Mouse (Mus musculus) G1E (cell line): ENCODE results near the gene Mrps31. TPM values are rescaled to one million over a fixed set of nuclear protein-coding genes. Genes with fewer than 3 reads are reported as not detected.

ENCODE experiments used
- ATAC-seq: 2 replicates; pipeline ENCODE4 v1.8.0; 2016; ENCODE audit warnings: mild to moderate bottlenecking; ENCODE audit not compliant: insufficient number of reproducible peaks, poor library complexity, low FRiP score, severe bottlenecking; ENCODE audit errors: extremely low read depth
- DNase-seq: peaks from one replicate; pipeline ENCODE4 v3.0.0; 2012; ENCODE audit warnings: low spot score
- H3K27me3 ChIP-seq: 2 replicates; pipeline ENCODE4 v1.6.1; 2012; ENCODE audit warnings: mild to moderate bottlenecking, low read length, inconsistent platforms; ENCODE audit not compliant: insufficient read depth
- H3K36me3 ChIP-seq: replicated peaks from 2 replicates; pipeline ENCODE3; 2012; ENCODE audit warnings: mild to moderate bottlenecking, inconsistent platforms
- H3K4me1 ChIP-seq: 2 replicates; pipeline ENCODE4 v1.6.1; 2012; ENCODE audit warnings: low read depth, low read length, inconsistent platforms, mixed read lengths; ENCODE audit not compliant: insufficient read depth
- H3K4me3 ChIP-seq: 2 replicates; pipeline ENCODE4 v1.5.1; 2012; ENCODE audit warnings: low read depth, mild to moderate bottlenecking, inconsistent platforms, low read length, moderate library complexity, mixed read lengths
- H3K9me3 ChIP-seq: replicated peaks from 2 replicates; pipeline ENCODE4 v1.6.1; 2012; ENCODE audit warnings: inconsistent platforms
- CTCF ChIP-seq: IDR thresholded peaks from 2 replicates; pipeline ENCODE4 v1.5.1; 2012; ENCODE audit warnings: low read depth, low read length, inconsistent platforms, mixed read lengths
- GATA1 ChIP-seq: IDR thresholded peaks from 2 replicates; pipeline ENCODE4 v1.6.1; 2012; ENCODE audit warnings: borderline replicate concordance, low read length, inconsistent platforms, mixed read lengths
- GATA2 ChIP-seq: IDR thresholded peaks from 2 replicates; pipeline ENCODE4 v1.6.1; 2012; ENCODE audit warnings: low read depth, low read length, inconsistent platforms, borderline replicate concordance
- POLR2AphosphoS5 ChIP-seq: IDR thresholded peaks from 2 replicates; pipeline ENCODE4 v1.6.1; 2012; ENCODE audit warnings: low read depth, low read length, inconsistent platforms; ENCODE audit not compliant: insufficient replicate concordance
- TAL1 ChIP-seq: conservative IDR thresholded peaks from 2 replicates; pipeline ENCODE4 v1.6.1; 2012; ENCODE audit warnings: low read depth, low read length, inconsistent platforms, mixed read lengths
- polyA plus RNA-seq: library from polyadenylated mRNA; stranded (reverse); fragments of >175 nt; gene quantifications from 2 replicates; pipeline ENCODE4 v1.2.3, GENCODE M21; 2012
- total RNA-seq, 2 experiments: library from RNA; stranded (forward) in 1 of 2; stranded (reverse) in 1 of 2; fragments of 200-1000 nt in 1 of 2; fragments of >200 nt in 1 of 2; fragmentation: Nextera tagmentation in 1 of 2; gene quantifications; 2 replicates each; pipeline ENCODE4 v1.2.3; 2014 to 2017

The Mrps31 gene
- total and polyA plus RNA-seq, 3 experiments = 2.5 to 31.1 (median 13.2) TPM

DNA sequence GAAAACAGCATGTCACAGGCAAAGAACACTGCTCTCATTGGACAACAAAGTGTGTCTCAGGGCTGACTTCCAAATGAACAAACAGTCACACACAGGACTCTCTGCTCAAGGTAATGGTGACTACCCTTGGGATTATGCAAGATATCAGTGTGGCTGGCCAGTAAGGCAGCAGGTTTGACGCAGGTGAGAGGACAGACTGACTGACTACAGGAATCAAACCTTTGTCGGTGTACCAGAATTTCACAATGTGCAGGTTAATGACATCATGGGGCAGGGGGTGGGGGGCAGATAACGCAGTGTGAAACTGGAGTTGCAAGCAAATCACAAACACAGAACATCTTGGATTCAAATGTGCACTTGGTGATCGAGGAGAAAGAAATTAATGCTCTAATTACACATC lies 10.6 kb upstream of the Mrps31 start:
- peaks cover 14% of the 10 kb centered on the region for H3K36me3 ChIP-seq
- peaks cover 55% of the 10 kb centered on the region for H3K4me1 ChIP-seq
- TF ChIP-seq TAL1 = no peak
- TF ChIP-seq CTCF = no peak
- TF ChIP-seq GATA1 = no peak
- TF ChIP-seq GATA2 = no peak
- no peak for TF ChIP-seq POLR2AphosphoS5
- no peaks in the 10 kb centered on the region for H3K9me3 ChIP-seq
- H3K4me3 ChIP-seq = no peak overlapping the region
- ATAC-seq (no peak), DNase-seq (no peak)
- H3K27me3 ChIP-seq = no peaks in the 10 kb centered on the region

DNA sequence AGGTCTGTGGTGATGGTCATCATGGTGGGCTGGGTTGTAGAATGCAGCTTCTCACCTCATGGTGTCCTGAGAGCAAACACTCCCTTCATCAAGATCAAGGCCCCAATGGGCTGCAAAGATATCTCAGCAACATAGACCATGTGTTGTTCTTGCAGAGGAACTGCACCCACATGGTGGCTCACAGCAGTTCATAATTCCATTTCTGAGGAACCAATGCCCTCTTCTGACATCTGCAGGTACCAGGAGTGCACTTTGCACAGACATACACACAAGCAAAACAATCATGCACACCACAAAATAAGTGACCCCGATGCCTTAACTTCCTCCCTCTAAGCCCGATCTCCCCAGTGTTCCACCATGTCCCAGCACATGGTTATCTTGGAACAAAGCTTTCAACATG lies 7.9 kb upstream of the Mrps31 start:
- DNase-seq = no peak
- TF ChIP-seq POLR2AphosphoS5 (no peak), TAL1 (no peak), GATA2 (no peak), GATA1 (no peak), CTCF (no peak)
- no peaks in the 10 kb centered on the region for H3K9me3 ChIP-seq

DNA sequence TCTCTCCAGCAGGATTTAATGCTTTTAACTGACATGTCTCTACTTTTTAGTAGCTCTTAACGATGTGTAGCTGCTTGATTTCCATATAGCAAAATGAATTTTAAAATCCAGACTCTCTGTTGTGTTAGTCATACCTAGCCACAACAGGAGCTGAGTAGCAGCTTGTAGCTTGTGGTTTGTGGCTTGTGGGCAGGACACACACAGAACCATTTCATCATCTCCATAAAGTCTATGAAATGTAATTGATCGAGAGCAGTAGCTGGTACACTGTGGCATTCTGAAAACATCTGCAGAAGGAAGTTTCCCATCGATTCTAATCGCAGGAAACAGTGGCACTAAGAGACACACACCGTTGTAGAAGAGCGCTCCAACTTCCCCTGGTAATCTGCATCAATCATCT lies 5.4 kb upstream of the Mrps31 start:
- peak; percentile 20; the same call in 1 of the 2 replicates for TF ChIP-seq TAL1
- TF ChIP-seq POLR2AphosphoS5 = no peak
- Histone ChIP-seq H3K9me3 (no peaks in the 10 kb centered on the region), H3K4me3 (no peak overlapping the region), H3K27me3 (no peaks in the 10 kb centered on the region), H3K36me3 (peaks cover 8% of the 10 kb centered on the region), H3K4me1 (peaks cover 28% of the 10 kb centered on the region)
- DNase-seq (no peak), ATAC-seq (peak; percentile 28; the same call in 1 of the 2 replicates)

More for the DNA sequence above, 7.9 kb upstream of the Mrps31 start:
- Histone ChIP-seq H3K27me3 (no peaks in the 10 kb centered on the region), H3K4me1 (peaks cover 41% of the 10 kb centered on the region), H3K4me3 (no peak overlapping the region), H3K36me3 (peaks cover 10% of the 10 kb centered on the region)
- no peak for ATAC-seq

DNA sequence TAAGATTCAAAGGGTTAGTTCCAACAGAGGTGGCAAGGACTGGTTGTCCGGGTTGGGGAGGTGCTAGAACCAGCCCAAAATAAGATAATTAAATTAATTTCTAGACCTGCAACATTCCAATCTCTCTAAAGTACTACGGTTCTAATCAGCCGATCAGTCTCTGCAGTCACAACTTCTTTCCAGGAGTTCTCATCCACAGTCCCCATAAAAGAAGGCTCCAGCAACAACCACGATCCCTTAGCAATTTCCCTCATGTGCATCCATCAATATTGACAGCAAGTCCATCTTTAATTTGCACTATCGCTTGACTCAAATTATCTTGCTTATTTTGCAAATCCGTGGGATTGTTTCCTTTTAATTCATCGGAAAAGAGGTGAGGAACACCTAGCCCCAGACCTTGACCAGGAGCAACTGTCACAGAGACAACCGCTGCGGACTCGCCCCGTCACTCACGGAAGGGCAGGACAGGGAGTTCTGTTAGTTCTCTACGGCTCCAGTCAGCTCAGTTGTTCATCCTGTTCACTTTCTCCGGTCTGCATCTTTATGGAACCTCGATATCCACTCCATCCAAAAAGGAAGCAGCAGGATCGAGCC lies 376 bp upstream of the Mrps31 start:
- Histone ChIP-seq H3K27me3 (no peaks in the 10 kb centered on the region), H3K36me3 (peaks cover 13% of the 10 kb centered on the region), H3K4me1 (peaks cover 36% of the 10 kb centered on the region), H3K4me3 (peak overlapping the region; percentile 87), H3K9me3 (no peaks in the 10 kb centered on the region)
- ATAC-seq (0 out of 2 replicates have a peak, but pooled peaks have one; percentile 9), DNase-seq (no peak)
- no peak for TF ChIP-seq GATA2
- TF ChIP-seq POLR2AphosphoS5 = no peak
- TF ChIP-seq TAL1 = no peak
- no peak for TF ChIP-seq GATA1

DNA sequence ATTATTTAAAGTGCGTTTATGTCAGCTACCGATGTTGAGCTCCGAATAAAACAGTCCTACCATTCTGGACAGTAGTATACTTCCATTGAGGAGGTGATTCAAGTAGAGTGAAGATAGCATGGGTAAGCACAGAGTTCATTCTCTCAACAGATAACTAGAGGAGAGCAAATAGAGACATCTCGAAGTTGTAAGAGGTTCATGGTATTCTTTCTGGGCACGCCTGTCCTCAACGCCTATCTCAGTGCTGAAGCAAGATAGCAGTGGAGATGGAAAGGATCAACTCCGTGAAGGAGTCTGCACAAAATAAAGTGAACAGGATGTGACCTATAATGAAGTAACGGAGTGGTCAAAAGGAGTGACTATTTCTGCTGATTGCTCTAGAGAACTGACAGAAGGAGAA lies 810 bp downstream of the Mrps31 start:
- H3K9me3 ChIP-seq = no peaks in the 10 kb centered on the region
- no peaks in the 10 kb centered on the region for H3K27me3 ChIP-seq
- peaks cover 36% of the 10 kb centered on the region for H3K4me1 ChIP-seq
- H3K36me3 ChIP-seq = peaks cover 25% of the 10 kb centered on the region
- peak overlapping the region; percentile 87 for H3K4me3 ChIP-seq
- TF ChIP-seq CTCF (no peak), TAL1 (no peak), GATA1 (no peak)
- ATAC-seq = no peak
- DNase-seq = no peak

Other genes starting within 250 kb of the Mrps31 start
- 4.4 and 14.9 TPM in 2 replicates for gene Nek3, start 244.9 kb upstream of the Mrps31 start, total RNA-seq (2014; fragmentation: Nextera tagmentation)
- gene Nek3, start 244.9 kb upstream of the Mrps31 start, total RNA-seq (2017) = 5.3 and 5.7 TPM in 2 replicates
- 1.1 and 1.4 TPM in 2 replicates for gene Nek3, start 244.9 kb upstream of the Mrps31 start, polyA plus RNA-seq
- 28.2 and 63.9 TPM in 2 replicates for gene Ckap2, start 225.5 kb upstream of the Mrps31 start, total RNA-seq (2014; fragmentation: Nextera tagmentation)
- 40.3 and 45.4 TPM in 2 replicates for gene Ckap2, start 225.5 kb upstream of the Mrps31 start, total RNA-seq (2017)
- gene Ckap2, start 225.5 kb upstream of the Mrps31 start, polyA plus RNA-seq = 8.9 TPM in 2 replicates
- 41.1 and 55.0 TPM in 2 replicates for gene Vps36, start 218.6 kb upstream of the Mrps31 start, total RNA-seq (2014; fragmentation: Nextera tagmentation)
- 43.2 and 43.3 TPM in 2 replicates for gene Vps36, start 218.6 kb upstream of the Mrps31 start, total RNA-seq (2017)
- gene Vps36, start 218.6 kb upstream of the Mrps31 start, polyA plus RNA-seq = 7.8 and 9.7 TPM in 2 replicates
- gene Thsd1, start 184.0 kb upstream of the Mrps31 start, total RNA-seq (2014; fragmentation: Nextera tagmentation) = 0.73 TPM in 1 of 2 replicates, not detected in the other
- gene Thsd1, start 184.0 kb upstream of the Mrps31 start, total RNA-seq (2017) = 0.06 and 0.22 TPM in 2 replicates
- gene Thsd1, start 184.0 kb upstream of the Mrps31 start, polyA plus RNA-seq = 0.01 TPM in 1 of 2 replicates, not detected in the other
- not detected in 2 replicates for gene Tpte, start 127.9 kb upstream of the Mrps31 start, total RNA-seq (2014; fragmentation: Nextera tagmentation)
- gene Tpte, start 127.9 kb upstream of the Mrps31 start, total RNA-seq (2017) = 0.05 and 0.06 TPM in 2 replicates
- not detected in 2 replicates for gene Tpte, start 127.9 kb upstream of the Mrps31 start, polyA plus RNA-seq
- gene Slc25a15, start 12.8 kb upstream of the Mrps31 start, total RNA-seq (2014; fragmentation: Nextera tagmentation) = 10.4 and 13.4 TPM in 2 replicates
- gene Slc25a15, start 12.8 kb upstream of the Mrps31 start, total RNA-seq (2017) = 15.5 and 18.2 TPM in 2 replicates
- 10.7 and 11.1 TPM in 2 replicates for gene Slc25a15, start 12.8 kb upstream of the Mrps31 start, polyA plus RNA-seq